Mouse (Mus musculus): ENCODE data around the gene Fam13c.

- TF ChIP-seq CTCF (IDR thresholded peaks at IDR 0.05; ENCODE audit: low read depth, low read length) (no peak), POLR2A (IDR thresholded peaks at IDR 0.05; ENCODE audit: extremely low read depth, insufficient read depth, low read length) (no peak)
These were observed 64.6 kb downstream of the Fam13c start for GRCm38 (mm10) chr10:70504871-70505270.

Measured in liver, adult 2 months (tissue).